Mouse (Mus musculus): Measurements from ENCODE around the gene Pex16.
"Not testable (repeated sequence)": the region's sequence is repeated elsewhere in the genome, so short reads cannot be mapped to it uniquely, and the experiment has no call there.

Gene Pex16

DNA sequence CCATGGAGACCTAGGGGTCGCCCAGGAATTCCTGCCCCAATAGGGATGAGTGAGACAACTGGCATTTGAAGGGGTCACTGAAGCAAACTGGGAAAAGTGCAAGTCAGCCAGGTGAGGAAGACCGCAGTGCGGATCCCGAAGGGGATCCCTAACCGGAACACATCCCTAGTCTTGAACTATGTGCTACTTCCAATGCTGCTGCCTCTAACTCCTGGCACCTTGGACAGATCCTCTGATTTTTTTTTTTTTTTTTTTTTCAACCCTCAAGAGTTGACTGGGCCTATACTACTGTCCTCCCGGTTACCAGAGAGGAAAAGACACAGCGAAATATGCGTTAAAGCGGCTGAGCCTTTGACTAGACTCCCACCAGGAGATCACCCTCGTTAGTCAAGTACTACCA, 15.2 kb downstream of the Pex16 start:
- no peak for DNase-seq

DNA sequence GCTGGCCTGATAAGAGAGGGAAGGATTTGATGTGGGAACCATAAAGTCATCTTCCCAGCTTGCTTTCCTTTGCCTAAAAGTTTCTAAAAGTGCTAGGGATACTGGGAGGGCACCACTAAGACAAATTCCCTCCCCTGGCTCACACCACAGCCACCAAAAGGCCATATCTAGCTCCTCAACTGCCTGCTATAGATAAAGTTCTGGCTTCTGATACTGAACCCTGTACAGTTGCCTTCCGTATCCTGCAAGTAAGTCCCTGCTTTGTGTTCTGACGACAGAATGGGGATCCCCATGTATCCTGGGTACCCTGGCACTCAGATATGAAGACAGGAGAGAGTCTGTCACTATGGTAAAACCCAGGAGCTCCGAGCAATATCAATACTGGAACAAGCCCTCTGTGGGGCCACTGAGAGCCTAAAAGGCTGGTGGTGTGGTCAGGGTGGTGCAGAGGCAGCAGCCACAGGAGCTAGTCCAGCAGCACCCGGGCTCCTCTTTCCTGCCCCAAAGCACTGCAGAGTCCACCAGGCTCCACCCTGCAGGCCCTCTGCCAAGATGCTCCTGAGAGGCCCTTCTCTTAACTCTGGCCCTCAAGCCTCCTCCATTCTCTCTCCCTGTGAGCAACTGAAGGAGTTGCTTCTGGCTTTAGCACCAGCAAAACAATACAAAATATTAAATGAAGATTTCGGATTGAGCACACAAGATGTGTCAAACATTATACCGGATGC, 15.9 kb downstream of the Pex16 start:
- DNase-seq: no peak

DNA sequence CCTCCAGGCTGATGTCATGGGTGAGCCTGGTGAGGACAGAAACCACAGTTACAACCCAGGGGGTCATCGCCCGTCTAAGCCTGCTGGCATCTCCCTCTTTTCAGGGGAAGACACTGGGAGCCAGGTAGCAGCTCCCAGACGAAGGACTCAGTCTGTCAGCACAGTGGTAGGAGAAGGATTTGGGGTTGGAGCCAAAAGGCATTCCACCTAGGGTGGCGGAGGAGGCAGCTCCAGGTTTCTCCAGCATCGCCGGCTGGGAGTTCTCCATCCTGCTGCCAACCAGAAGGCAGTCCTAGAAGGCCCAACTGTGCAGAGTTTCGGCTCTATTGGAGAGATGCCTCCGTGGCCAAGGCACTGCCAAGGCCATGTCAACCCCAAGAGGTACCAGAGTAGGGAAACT, 16.6 kb downstream of the Pex16 start:
- no peak for DNase-seq

GRCm38 (mm10) chr2:92391703-92392317, 17.3 kb downstream of the Pex16 start:
- DNase-seq: no peak

- no peak for DNase-seq
Measured at GRCm38 (mm10) chr2:92392318-92393264, 18.1 kb downstream of the Pex16 start.

DNA sequence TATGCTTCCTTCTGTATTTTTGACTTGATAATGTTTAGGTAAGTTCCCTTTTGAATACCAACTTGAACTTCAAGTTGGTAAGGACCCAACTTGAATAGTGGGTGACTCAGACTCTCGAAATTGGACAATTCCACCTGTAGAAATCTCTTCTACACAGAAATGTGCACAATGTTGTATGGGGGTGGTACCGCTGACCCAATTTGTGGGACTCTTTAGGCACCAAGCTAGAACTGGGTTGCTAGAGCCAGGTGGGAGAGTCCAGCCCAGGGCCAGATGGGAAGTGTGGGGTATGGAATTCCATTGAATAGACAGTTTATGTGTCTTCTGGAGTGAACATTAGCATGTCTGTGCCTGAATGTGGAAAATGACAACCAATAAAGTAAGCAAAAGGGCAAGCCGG, 21.1 kb downstream of the Pex16 start:
- DNase-seq: no peak

DNA sequence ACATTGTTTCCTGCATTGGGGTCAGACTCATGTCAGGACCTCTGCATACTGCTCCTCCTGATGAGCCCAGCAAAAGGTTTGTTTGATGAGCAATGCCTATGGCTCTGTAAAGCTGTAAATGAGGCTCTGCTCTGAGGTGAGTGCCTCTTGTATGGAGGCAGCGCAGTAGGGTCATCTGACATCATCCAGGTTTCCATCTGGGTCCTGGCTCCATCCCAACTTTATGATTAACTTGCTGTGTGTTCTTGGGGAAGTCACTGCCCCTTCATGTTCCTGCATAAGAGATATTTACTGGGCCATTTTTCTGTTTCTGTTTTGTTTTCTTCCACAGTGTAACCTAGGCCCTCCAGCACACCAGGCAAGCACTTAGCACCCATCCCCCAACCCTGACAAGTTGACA, 23.0 kb downstream of the Pex16 start:
- no peak for DNase-seq

GRCm38 (mm10) chr2:92399877-92400276, 25.4 kb downstream of the Pex16 start:
- DNase-seq: not testable (repeated sequence)

- no peak for DNase-seq
Measured at GRCm38 (mm10) chr2:92400682-92401081, 26.2 kb downstream of the Pex16 start.

- DNase-seq: no peak
Measured at GRCm38 (mm10) chr2:92401091-92401561, 26.6 kb downstream of the Pex16 start, which contains the start of gene Mapk8ip1. Mapk8ip1 (minus strand) TSS chr2:92401263.

DNA sequence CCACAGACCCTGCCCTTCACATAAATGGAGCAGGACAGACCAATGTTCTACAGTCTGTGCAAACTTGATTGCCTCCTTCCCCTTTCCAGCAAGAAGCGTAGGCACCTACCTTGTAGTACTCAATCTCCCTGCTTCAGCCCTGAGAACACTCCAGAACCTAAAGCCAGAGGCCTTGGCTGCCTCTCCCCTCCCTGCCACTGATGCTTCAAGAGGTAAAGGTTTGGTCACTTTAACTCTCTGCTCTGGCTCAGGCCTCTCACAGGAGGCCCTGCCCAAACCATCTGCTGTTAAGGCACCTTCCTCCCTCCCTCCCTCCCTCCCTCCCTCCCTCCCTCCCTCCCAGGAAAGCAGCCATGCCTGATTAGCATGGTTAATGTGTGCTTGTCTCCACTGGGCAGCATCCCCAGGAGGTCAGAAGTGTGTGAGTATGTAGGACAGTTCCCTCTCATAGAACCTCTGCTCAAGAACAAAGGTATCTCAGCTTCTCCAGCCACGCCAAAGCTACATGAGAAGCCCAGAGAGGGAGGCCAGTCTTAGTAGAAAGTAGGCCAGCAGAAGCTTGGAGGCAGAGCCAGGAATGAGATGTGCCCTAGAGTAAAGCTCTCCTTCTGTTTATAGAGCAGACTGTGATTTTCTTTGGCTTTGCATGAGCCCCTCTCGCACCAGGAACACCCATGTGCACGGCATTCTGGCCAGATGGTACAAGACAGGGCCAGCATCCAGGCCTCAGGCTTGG, 28.3 kb downstream of the Pex16 start:
- DNase-seq: peak; percentile 84

GRCm38 (mm10) chr2:92403776-92404319, 29.4 kb downstream of the Pex16 start:
- DNase-seq: no peak

GRCm38 (mm10) chr2:92404737-92405136, 30.3 kb downstream of the Pex16 start:
- no peak for DNase-seq

DNA sequence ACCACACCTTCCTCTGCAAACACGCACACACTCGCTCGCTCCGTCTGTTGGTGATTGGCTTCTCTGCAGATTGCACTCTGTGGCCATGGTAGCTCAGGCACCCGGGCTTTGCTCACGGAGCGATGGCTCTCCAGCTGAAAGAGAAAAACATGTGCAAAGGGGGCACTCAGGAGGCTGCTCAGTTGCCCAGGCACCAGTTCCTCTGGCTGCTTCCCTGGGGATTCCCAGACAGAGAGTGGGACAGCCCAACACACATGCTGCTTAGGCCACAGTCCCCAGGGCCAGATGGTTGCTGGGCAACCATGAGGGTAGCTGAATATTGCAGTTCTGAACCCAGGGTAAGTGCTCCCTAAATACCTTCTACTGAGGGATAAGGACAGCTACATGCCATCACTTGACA, 31.2 kb downstream of the Pex16 start:
- no peak for DNase-seq

DNA sequence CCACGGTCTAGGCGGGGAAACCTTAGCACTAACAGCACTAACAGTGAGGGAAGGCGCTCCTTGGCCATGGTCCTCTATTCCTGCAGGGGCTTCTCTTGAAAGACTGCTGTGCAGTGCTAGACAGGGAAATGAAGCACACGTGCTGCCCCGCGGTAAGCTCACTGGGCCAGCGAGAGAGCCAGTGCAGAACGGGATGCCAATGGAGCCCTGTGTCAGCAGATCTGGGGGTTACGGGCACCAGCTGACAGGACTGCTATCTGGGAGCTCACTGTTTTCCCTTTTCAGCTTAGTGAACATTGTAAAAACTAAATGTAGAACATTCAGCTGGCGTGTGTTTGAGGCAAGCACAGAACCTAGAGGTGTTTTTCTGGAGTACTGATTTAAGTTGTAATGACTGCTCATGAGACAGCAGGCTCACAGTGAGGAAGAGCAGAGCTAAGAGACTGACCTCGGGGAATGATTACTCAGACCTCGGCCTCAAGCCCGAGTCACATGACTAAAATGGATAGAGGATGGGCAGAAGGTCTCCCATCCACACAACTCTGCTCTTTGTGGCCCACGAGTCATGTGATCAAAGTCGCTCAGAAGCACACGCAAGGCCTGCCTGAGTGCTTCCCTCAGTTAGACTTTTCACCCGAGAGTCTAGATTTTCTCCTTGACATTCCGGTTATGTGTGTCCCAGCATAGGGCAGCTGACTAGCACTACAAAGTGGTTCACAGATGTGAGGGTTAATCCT, 34.0 kb downstream of the Pex16 start:
- no peak for DNase-seq

- peak; percentile 75 for DNase-seq
Measured at GRCm38 (mm10) chr2:92411705-92412104, 37.2 kb downstream of the Pex16 start.

DNA sequence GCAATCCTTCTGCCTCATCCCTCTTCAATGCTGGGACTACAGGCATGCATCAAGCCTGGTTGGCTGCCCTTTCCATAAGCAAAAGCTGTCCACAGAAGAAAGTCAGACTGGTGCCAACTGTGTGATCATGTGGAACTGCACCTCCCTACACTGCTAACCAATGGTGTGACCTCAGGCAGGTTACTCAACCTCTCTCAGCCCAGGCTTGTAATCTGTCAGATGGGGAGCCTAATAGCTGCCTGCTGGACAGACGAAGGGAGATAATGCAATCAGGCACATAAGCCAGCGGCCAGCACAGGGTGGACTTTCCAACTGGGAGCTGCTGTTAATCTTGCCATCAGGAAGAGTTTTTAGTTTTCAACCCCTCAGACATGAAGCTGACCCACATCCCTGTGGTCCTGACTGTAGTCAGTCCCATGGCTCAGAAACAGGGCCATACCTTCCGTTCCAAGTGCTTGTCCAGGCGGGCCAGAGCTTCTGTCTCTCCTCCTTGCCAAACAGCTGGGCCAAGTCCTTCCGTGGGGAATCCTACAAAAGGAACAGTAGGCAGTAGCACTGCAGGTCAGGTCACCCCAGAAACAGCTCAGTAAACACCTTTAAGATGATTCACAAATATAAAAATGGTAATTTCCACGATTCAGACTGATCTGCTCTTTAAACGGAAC, 47.4 kb downstream of the Pex16 start:
- no peak for DNase-seq

DNA sequence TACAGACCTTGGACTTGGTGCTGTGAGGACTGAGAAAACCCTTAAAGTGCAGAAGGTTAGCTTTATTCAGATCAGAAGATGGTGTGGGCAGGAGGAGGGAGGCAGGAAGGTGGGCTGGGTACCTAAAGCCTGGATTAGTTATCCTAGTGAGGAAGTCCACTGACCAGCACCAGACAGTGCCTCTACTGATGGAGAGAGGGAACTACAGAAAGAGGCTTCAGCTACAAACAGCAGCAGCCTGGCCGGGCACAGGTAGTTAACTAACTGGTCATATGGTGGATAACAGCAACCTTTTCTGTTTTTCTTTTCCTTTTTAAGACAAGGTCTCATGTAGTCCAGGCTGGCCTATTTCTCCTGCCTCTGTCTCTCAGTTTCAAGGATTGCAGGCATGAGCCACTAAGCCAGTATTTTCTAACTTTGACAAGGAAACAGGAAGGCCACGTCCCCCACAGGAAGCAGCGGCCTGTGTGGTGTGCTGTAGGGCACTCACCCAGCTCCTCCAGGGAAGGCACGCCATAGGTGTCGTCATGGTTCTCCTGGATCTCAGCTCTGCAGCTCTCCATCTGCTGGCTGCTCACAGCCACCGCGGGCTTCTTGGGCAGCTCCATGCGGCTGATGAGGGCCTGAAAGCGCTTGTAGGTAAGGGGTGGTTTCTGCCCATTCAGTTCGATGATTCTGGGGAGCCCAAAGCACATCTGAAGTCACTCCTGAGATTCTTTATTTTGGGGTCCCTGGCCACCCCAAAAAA, 48.1 kb downstream of the Pex16 start:
- DNase-seq: no peak

DNA sequence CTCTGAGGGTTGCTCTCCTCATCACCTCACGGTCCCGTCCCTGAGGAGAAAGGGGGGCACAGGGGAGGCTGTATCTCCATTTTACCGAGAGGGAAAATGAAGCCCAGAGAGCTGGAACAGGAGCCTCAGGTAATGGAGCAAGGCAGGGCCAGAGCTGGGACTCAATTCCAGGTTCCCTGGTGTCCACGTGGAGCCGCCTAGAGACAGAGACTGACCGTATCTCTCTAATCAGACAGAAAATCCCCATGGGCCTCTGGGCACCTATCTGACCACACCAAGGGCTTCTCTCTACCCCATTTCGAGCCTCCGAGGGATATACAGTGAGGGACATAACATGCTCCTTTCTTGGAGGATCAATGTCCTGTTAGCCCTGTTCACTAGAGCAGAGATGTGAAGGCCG, 48.7 kb downstream of the Pex16 start:
- no peak for DNase-seq
